Mouse (Mus musculus): Measurements from ENCODE around the gene Mcm6.

DNA sequence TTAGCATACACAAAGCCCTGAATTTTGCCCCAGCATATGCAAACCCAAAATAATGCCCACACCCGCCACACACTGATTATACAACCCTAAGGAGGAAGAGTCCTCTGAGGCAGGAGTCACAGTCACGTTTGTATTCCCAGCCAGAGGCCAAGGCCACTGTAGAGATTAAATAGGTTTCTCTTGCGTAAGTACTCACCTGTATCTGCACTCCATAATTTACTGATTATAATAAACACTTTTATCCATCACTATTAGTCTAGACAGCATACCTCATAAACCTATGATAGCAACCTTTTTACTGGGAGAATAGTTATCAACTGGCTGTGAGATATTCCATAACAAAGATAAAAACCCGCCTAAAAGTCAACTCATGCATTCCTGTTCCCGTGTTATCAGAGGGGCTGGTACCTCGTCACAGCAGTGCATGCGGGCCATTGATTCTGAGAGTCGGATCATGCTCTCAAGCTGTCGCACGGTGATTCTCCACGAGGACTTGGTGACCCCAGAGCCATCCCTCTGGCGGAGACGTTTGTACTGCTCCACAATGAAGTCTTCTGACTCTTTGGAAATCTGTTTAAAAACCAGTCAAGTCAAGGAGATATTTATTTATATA lies 21.6 kb downstream of the Mcm6 start:
- no peak for TF ChIP-seq CTCF (IDR thresholded peaks at IDR 0.05; ENCODE audit: low read depth)
- TF ChIP-seq EP300 (IDR thresholded peaks at IDR 0.05; ENCODE audit: low read depth) = no peak
